Comparison of ENCODE assay signal across 7 mouse cellular contexts in the genomic region with DNA sequence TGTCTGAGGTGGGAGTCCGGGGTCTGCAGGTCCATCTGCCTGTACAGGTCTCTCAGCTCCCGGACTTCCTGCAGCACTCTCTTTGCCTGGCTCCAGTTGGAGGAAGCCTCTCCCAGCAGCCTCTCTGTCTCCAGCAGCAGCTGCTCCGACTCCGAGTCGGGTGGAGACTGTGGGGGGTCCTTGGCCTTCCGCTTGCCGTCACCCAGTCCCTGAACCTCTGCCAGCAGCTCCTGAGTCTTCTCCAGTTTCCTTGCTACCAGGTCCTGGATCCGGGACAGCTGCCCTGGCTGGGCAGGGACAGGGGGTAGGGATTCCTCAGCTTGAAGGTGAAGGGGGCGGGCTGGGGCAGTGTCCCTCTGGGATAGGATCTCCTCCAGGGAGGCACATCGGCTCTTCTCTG. TPM values are rescaled to one million over a fixed set of nuclear protein-coding genes. Genes with fewer than 3 reads are reported as not detected.
DNase-seq lines count a peak whose midpoint lies in the region; ATAC-seq and TF ChIP-seq lines count a peak whose summit lies in the region.

No protein-coding gene starts in this region.

- H3K27ac ChIP-seq in embryonic facial prominence, embryonic 10.5 days (replicated peaks): no peak overlapping the region

- H3K4me2 ChIP-seq in myocyte (ENCODE audit: low read depth): no peak overlapping the region

- H3K79me2 ChIP-seq in myocyte (ENCODE audit: control insufficient read depth, insufficient read depth): peaks cover 19% of the 10 kb centered on the region

- no peak overlapping the region for H3K4me3 ChIP-seq in embryonic facial prominence, embryonic 10.5 days
- no peak overlapping the region for H3K4me3 ChIP-seq in myocyte

- no peak overlapping the region for H3ac ChIP-seq in myocyte (ENCODE audit: control insufficient read depth, insufficient read length)

- H3K27me3 ChIP-seq in embryonic facial prominence, embryonic 10.5 days (replicated peaks; ENCODE audit: low read depth, poor library complexity, severe bottlenecking): no peaks in the 10 kb centered on the region
- H3K27me3 ChIP-seq in myocyte (ENCODE audit: control insufficient read depth, insufficient read depth, insufficient read length): no peaks in the 10 kb centered on the region

- peaks cover 62% of the 10 kb centered on the region for H3K4me1 ChIP-seq in embryonic facial prominence, embryonic 10.5 days

- H3K36me3 ChIP-seq in embryonic facial prominence, embryonic 10.5 days (replicated peaks): peaks cover 71% of the 10 kb centered on the region
- no peaks in the 10 kb centered on the region for H3K36me3 ChIP-seq in myocyte (ENCODE audit: control insufficient read depth, insufficient read depth)

- no peak for ATAC-seq in megakaryocyte-erythroid progenitor cell, adult 5-6 weeks (replicated peaks; ENCODE audit: low FRiP score, low TSS enrichment, poor library complexity, severe bottlenecking)

- no peaks in the 10 kb centered on the region for H3K9me3 ChIP-seq in embryonic facial prominence, embryonic 10.5 days

- peak; percentile 68 to 70 for DNase-seq in right cerebral cortex, postnatal 10 days (ENCODE audit: low spot score in 2 of 2)
- no peak for DNase-seq in right cerebral cortex, adult 2 months (ENCODE audit: low spot score in 2 of 2)
- DNase-seq in embryonic facial prominence, embryonic 10.5 days (ENCODE audit: low spot score): peak; percentile 14
- peak; percentile 49 for DNase-seq in kidney, adult 11 months
- no peak for DNase-seq in B cell, adult 2 months

- TF ChIP-seq POLR2A in myocyte (IDR thresholded peaks at IDR 0.05; ENCODE audit: insufficient read length, low read depth): no peak

- 69% methylated on average over 10 of the region's 10 CpGs for WGBS in embryonic facial prominence, embryonic 10.5 days

TF ChIP-seq in myocyte, 11 proteins besides CTCF, POLR2A, EP300 and RAD21:
- no peak for TF ChIP-seq MAX (IDR thresholded peaks at IDR 0.05; ENCODE audit: low read depth)
- TF ChIP-seq MYOD1 (IDR thresholded peaks at IDR 0.05; ENCODE audit: control insufficient read depth in 1 of 3, insufficient read length in 2 of 3, low read depth in 2 of 3): peak in 2 of 3 experiments; percentile 63 to 83
- TF ChIP-seq USF1 (IDR thresholded peaks at IDR 0.05; ENCODE audit: low read depth): no peak
- peak; percentile 25 to 93 (median 69) for TF ChIP-seq MYOG (IDR thresholded peaks at IDR 0.05; ENCODE audit: control insufficient read depth in 1 of 3, insufficient read depth in 1 of 3, insufficient read length in 2 of 3, low read depth in 2 of 3)
- TF ChIP-seq POLR2AphosphoS2 (IDR thresholded peaks at IDR 0.05; ENCODE audit: insufficient read length, low read depth): no peak
- no peak for TF ChIP-seq CEBPB (IDR thresholded peaks at IDR 0.05; ENCODE audit: insufficient read depth, poor library complexity, severe bottlenecking)

RNA-seq across cellular contexts. Expression of a gene that starts 6.8 kb away (rescaled TPM):
- 73.2 and 78.5 TPM in 2 replicates for polyA plus RNA-seq in embryonic facial prominence, embryonic 10.5 days (2016; fragmentation: Nextera tagmentation; extraction: Ambion mirVana)
- polyA plus RNA-seq in myocyte (2012; fragmentation: generic; extraction: Trizol): 107 TPM
- total RNA-seq in megakaryocyte-erythroid progenitor cell, adult 5-6 weeks (2014; fragmentation: Nextera tagmentation): 0.61 and 5.4 TPM in 2 replicates
- total RNA-seq in megakaryocyte-erythroid progenitor cell, adult 5-6 weeks (2017): 5.9 and 10.5 TPM in 2 replicates

RNA-seq across cellular contexts. Expression of a gene that starts 59.9 kb away (rescaled TPM):
- polyA plus RNA-seq in embryonic facial prominence, embryonic 10.5 days (2016; fragmentation: Nextera tagmentation; extraction: Ambion mirVana): 369 and 371 TPM in 2 replicates
- 48.5 TPM for polyA plus RNA-seq in myocyte (2012; fragmentation: generic; extraction: Trizol)
- 136 and 186 TPM in 2 replicates for total RNA-seq in megakaryocyte-erythroid progenitor cell, adult 5-6 weeks (2014; fragmentation: Nextera tagmentation)
- 505 and 626 TPM in 2 replicates for total RNA-seq in megakaryocyte-erythroid progenitor cell, adult 5-6 weeks (2017)

Comparison
In these comparisons a context has a peak if more than half of its experiments do, and no peak if none do; other contexts are left out.
1. DNase-seq: peak in right cerebral cortex, postnatal 10 days (2 of 2), embryonic facial prominence, embryonic 10.5 days (single experiment) and kidney, adult 11 months (single experiment); none in right cerebral cortex, adult 2 months (0 of 2) and B cell, adult 2 months (0 of 2).